Mouse (Mus musculus) embryonic facial prominence, embryonic 11.5 days (tissue): ENCODE measurements at regions not wholly inside any gene's neighbourhood (a gene's known extent, or its start where the extent isn't known, plus 50 kb on each side); places are given as distances from the start of the nearest gene placed in this dataset.

ENCODE experiments used
- ATAC-seq: fragments of 200-750 bp; cut with Nextera tagmentation; replicated peaks from 2 replicates; pipeline ENCODE4 v1.8.0; 2017; ENCODE audit warnings: low read depth; ENCODE audit not compliant: insufficient number of reproducible peaks, low FRiP score, low TSS enrichment
- DNase-seq: peaks from one replicate; pipeline ENCODE4 v3.0.0-alpha.2; 2015; ENCODE audit warnings: low spot score
- H3K27ac ChIP-seq: fragments of 300-500 bp; sonication (generic); replicated peaks from 2 replicates; pipeline ENCODE4 v1.5.1; 2014; ENCODE audit warnings: mild to moderate bottlenecking, low read depth, low read length, control low read depth
- H3K27me3 ChIP-seq: fragments of 300-500 bp; sonication (generic); 2 replicates; pipeline ENCODE4 v1.6.1; 2014; ENCODE audit warnings: mild to moderate bottlenecking, low read length, moderate library complexity, mixed read lengths; ENCODE audit not compliant: control insufficient read depth, insufficient read depth
- H3K36me3 ChIP-seq: fragments of 300-500 bp; sonication (generic); replicated peaks from 2 replicates; pipeline ENCODE4 v1.6.1; 2014; ENCODE audit warnings: low read depth, mild to moderate bottlenecking, low read length, moderate library complexity, mixed read lengths; ENCODE audit not compliant: control insufficient read depth, insufficient read depth
- H3K4me1 ChIP-seq: fragments of 300-500 bp; sonication (generic); 2 replicates; pipeline ENCODE4 v1.6.1; 2014; ENCODE audit warnings: low read length, mixed read lengths; ENCODE audit not compliant: control insufficient read depth, insufficient read depth
- H3K4me2 ChIP-seq: fragments of 300-500 bp; sonication (generic); 2 replicates; pipeline ENCODE4 v1.6.1; 2014; ENCODE audit warnings: low read depth, mild to moderate bottlenecking, control low read depth, low read length, moderate library complexity
- H3K4me3 ChIP-seq: fragments of 300-500 bp; sonication (generic); 2 replicates; pipeline ENCODE4 v1.5.1; 2014; ENCODE audit warnings: low read depth, low read length, control low read depth
- H3K9ac ChIP-seq: fragments of 300-500 bp; sonication (generic); replicated peaks from 2 replicates; pipeline ENCODE4 v1.6.1; 2014; ENCODE audit warnings: mild to moderate bottlenecking, control low read depth, low read length
- H3K9me3 ChIP-seq: fragments of 300-500 bp; sonication (generic); replicated peaks from 2 replicates; pipeline ENCODE4 v1.6.1; 2016; ENCODE audit warnings: mild to moderate bottlenecking, low read length, inconsistent platforms, mixed read lengths; ENCODE audit not compliant: control insufficient read depth
- WGBS: fragments of 180-500 bp; shearing (Covaris S2); extraction: QIAGEN DNeasy Blood & Tissue Kit; methylation state at CpG from one replicate; pipeline ENCODE4 v1.1.7; 2014; 5-methylcytosine and 5-hydroxymethylcytosine counted together

DNA sequence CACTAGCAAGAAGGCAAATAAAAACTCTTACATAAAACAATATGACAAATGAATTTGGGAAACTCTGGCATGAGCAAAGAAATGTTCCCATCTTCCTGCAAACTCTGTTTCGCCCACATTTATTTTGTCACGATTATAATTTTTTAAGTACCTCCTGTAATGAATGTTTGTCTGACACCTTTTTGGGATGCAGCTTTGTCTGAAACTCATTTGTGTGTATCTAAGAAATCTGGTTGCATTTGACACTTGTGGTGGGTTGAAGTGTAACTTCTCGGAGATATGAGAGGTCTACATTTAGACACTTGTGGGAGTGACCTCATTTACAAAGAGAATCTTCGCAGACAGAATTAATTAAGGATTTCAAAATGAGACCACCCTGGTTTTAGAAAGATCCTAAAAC lies 155.9 kb upstream of the Fam98a start:
- Histone ChIP-seq H3K27ac (no peak overlapping the region), H3K4me3 (no peak overlapping the region), H3K27me3 (no peaks in the 10 kb centered on the region), H3K9me3 (no peaks in the 10 kb centered on the region), H3K4me1 (no peaks in the 10 kb centered on the region), H3K4me2 (no peak overlapping the region), H3K9ac (no peak overlapping the region), H3K36me3 (no peaks in the 10 kb centered on the region)
- WGBS, result 85% methylated on average over 4 of the region's 4 CpGs
- DNase-seq (no peak), ATAC-seq (no peak)

DNA sequence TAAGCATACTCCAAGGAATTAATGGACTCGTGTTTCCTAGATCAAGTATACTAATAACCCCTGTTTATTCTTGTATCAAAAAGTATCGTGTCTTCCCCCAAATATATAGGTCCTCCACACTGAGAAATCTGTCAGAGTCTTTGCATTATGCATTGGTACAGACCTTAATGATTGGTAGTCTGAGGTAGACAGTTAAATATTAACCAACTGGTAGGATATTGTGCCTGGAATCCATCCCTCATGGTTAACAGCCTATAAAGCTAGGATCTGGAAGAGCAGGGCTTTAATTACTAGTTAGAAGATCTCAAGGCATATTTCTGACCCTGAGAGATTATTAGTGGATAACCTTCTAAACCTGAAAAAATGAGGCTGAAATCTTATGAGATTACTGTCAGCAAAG lies 153.6 kb upstream of the Fam98a start:
- Histone ChIP-seq H3K27ac (no peak overlapping the region), H3K4me3 (no peak overlapping the region), H3K4me1 (no peaks in the 10 kb centered on the region), H3K27me3 (no peaks in the 10 kb centered on the region), H3K36me3 (no peaks in the 10 kb centered on the region), H3K9ac (no peak overlapping the region), H3K9me3 (no peaks in the 10 kb centered on the region), H3K4me2 (no peak overlapping the region)
- no peak for DNase-seq
- ATAC-seq, result no peak
- WGBS, result 78% methylated on average over 2 of the region's 2 CpGs

DNA sequence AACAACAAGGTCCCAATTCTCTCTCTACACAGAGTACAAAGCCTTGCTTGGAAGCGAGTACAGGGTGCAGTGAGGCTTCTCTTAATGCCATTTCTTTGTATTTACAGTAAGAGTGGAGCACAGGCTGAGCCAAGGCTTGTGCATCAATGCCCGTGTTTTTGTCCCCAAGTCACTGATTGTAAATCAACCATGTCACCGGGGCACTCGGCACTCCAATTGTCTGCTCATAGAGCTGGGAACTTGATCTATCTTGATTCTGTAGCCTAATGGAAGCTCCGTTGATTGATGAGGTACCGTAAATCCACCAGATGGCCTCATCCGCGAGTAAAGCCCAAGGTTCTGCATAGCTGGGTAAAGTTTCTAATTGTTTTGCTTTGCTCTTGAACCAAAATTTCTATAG lies 152.1 kb upstream of the Fam98a start:
- no peaks in the 10 kb centered on the region for H3K36me3 ChIP-seq
- no peak overlapping the region for H3K27ac ChIP-seq
- DNase-seq (no peak), ATAC-seq (no peak)
- WGBS, result 72% methylated on average over 8 of the region's 8 CpGs
- no peaks in the 10 kb centered on the region for H3K9me3 ChIP-seq
- H3K27me3 ChIP-seq, result no peaks in the 10 kb centered on the region
- H3K4me2 ChIP-seq, result no peak overlapping the region
- H3K4me3 ChIP-seq, result no peak overlapping the region
- no peak overlapping the region for H3K9ac ChIP-seq
- no peaks in the 10 kb centered on the region for H3K4me1 ChIP-seq

DNA sequence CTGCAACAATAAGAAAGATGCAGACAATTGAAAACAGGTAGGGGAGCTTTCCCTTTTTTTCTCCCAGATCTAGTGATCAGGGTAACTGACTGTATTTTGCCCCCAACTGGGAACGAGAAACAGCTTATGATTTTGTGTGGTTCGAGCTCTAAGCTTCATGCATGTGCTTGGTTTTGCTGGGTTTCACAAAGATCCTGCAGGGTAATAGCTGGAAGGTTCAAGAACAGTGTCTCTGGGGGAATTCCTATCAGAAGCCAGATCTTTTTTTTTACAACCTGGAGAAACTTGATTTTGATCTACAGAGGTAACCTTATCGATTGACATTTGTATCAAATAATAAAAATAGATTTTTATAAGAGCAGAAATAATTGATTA lies 145.0 kb upstream of the Fam98a start:
- Histone ChIP-seq H3K4me3 (no peak overlapping the region), H3K4me1 (no peaks in the 10 kb centered on the region), H3K27ac (no peak overlapping the region), H3K36me3 (no peaks in the 10 kb centered on the region), H3K27me3 (no peaks in the 10 kb centered on the region), H3K4me2 (no peak overlapping the region), H3K9me3 (no peaks in the 10 kb centered on the region), H3K9ac (no peak overlapping the region)
- DNase-seq (no peak), ATAC-seq (no peak)
- 88% methylated on average over 3 of the region's 3 CpGs for WGBS

DNA sequence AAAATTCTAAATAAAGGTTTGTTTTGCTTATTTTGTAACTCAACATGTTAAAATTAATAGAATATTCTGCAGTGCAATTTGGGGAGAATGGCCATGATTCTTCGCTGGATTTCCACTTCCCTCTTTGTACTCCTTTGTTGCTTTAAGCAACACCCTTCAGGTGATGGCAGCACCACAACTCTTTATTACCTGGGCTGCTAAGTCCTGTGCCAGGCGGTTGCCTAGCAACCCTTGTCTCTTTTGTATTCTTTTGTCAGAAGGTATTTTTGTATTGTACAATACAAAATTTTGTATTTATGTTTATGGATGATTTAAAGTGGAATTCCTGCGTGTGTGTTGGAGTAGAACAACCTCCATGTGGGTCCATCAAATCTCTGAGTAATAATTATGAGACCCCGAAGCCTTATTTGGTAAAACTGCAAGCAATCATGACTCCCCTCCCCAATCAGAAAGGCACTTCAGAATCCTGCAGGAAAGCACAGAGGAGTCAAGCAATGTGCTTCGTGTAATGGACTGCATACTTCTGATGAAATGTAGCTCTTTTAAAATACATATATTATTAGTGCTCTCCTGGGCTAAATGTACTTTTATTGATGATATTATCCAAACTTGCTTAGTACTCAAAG lies 144.5 kb upstream of the Fam98a start:
- ATAC-seq (no peak), DNase-seq (no peak)
- Histone ChIP-seq H3K4me2 (no peak overlapping the region), H3K9me3 (no peaks in the 10 kb centered on the region), H3K4me3 (no peak overlapping the region), H3K4me1 (no peaks in the 10 kb centered on the region), H3K9ac (no peak overlapping the region), H3K27ac (no peak overlapping the region), H3K27me3 (no peaks in the 10 kb centered on the region), H3K36me3 (no peaks in the 10 kb centered on the region)
- 76% methylated on average over 5 of the region's 5 CpGs for WGBS

DNA sequence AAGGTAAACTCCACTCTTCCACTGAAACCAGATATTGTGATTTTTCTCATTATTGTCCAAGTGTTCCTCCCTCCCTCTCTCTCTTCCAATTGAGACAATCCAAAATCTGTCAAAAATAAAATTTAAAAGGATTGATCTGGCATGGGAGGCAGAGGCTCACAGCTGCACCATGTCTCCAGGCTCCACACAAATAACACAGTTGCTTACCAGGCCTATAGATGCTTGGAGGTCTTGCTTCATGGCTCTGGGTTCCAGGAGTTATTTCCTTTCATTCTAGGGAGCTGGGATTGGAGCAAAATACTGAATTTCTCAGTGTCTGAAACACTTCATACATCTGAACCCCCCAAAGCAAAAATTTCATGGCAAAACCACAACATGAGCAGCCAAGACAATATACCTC lies 134.2 kb upstream of the Fam98a start:
- H3K27me3 ChIP-seq, result no peaks in the 10 kb centered on the region
- no peaks in the 10 kb centered on the region for H3K36me3 ChIP-seq
- no peak overlapping the region for H3K9ac ChIP-seq
- no peaks in the 10 kb centered on the region for H3K4me1 ChIP-seq
- no peak overlapping the region for H3K4me3 ChIP-seq
- DNase-seq, result no peak
- ATAC-seq, result no peak
- no peak overlapping the region for H3K27ac ChIP-seq
- H3K9me3 ChIP-seq, result no peaks in the 10 kb centered on the region
- no peak overlapping the region for H3K4me2 ChIP-seq

DNA sequence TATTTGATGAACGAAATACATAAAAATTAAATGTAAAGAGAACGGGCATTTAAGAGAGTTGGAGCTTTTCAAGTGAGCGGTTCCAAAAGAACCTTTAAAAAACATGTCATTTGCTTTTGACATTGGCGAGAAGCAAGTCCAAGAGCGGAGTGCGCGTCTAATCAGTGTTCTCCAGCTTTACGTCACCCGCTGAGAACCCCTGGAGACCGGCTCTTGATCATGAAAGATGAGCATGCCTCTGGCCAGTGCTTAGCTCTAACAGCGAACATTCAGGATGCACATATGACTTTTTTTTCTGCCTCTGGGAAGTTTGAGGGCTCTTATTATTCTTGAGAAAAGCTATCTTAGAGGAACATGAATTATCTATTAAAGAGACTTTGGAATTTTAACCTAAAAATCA lies 95.2 kb upstream of the Fam98a start:
- H3K36me3 ChIP-seq, result no peaks in the 10 kb centered on the region
- no peak overlapping the region for H3K27ac ChIP-seq
- H3K9me3 ChIP-seq, result no peaks in the 10 kb centered on the region
- H3K27me3 ChIP-seq, result no peaks in the 10 kb centered on the region
- no peak for DNase-seq
- H3K9ac ChIP-seq, result no peak overlapping the region
- no peak overlapping the region for H3K4me2 ChIP-seq
- WGBS, result 86% methylated on average over 11 of the region's 11 CpGs
- ATAC-seq, result no peak
- no peaks in the 10 kb centered on the region for H3K4me1 ChIP-seq
- no peak overlapping the region for H3K4me3 ChIP-seq

DNA sequence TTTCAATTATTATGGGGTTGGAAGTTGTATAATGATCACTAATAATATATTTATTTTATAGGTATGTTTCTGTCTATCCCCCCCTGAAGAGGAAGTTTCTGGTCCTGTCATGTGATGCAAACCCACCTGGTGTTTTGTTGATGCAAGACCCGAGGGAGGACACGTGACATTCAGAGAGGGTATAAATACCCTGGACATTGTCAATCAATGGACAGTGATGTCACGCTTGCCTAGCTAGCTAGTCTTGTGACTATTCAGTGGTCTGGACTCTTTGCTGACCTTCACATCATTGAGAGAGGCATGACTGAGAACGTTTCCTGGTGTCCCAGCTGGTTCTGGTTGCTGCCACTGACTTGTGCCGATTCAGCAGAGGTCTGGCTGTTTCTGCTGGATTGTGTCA lies 93.0 kb upstream of the Fam98a start:
- Histone ChIP-seq H3K4me2 (no peak overlapping the region), H3K36me3 (no peaks in the 10 kb centered on the region), H3K9me3 (no peaks in the 10 kb centered on the region), H3K4me3 (no peak overlapping the region), H3K4me1 (no peaks in the 10 kb centered on the region), H3K27me3 (no peaks in the 10 kb centered on the region), H3K9ac (no peak overlapping the region), H3K27ac (no peak overlapping the region)
- 85% methylated on average over 5 of the region's 5 CpGs for WGBS
- DNase-seq (no peak), ATAC-seq (no peak)
